Mouse (Mus musculus): Measurements from ENCODE around the gene Aipl1. TPM values are rescaled to one million over a fixed set of nuclear protein-coding genes. Genes with fewer than 3 reads are reported as not detected.

The Aipl1 gene
- total and polyA plus RNA-seq, 3 experiments = 0.39 to 0.58 TPM; not detected in 1

- no peak for DNase-seq (ENCODE audit: low read depth, low spot score)
- Histone ChIP-seq H3K36me3 (ENCODE audit: control insufficient read depth in 1 of 2, insufficient read depth in 2 of 2, low read length in 2 of 2) (no peaks in the 10 kb centered on the region), H3K79me2 (ENCODE audit: control insufficient read depth, insufficient read depth, low read length, poor library complexity) (no peaks in the 10 kb centered on the region), H3K4me3 (ENCODE audit: control insufficient read depth in 1 of 2, insufficient read depth in 1 of 2, low read depth in 2 of 2, low read length in 2 of 2) (no peak overlapping the region), H3K4me1 (ENCODE audit: control insufficient read depth in 1 of 2, insufficient read depth in 2 of 2, low read length in 2 of 2) (no peaks in the 10 kb centered on the region), H3K9ac (ENCODE audit: control insufficient read depth, low read depth, low read length, poor library complexity, severe bottlenecking) (no peak overlapping the region), H3K27ac (ENCODE audit: control insufficient read depth, low read depth, low read length) (no peak overlapping the region), H3K9me3 (replicated peaks; ENCODE audit: insufficient read depth, low read length) (no peaks in the 10 kb centered on the region), H3K27me3 (ENCODE audit: control insufficient read depth in 1 of 2, insufficient read depth in 2 of 2, low read length in 2 of 2) (0 out of 4 replicates have a peak, but pooled peaks cover 0 to 1% of the 10 kb centered on the region in 2 experiments)
- TF ChIP-seq SMC3 (IDR thresholded peaks at IDR 0.05; ENCODE audit: low read depth, low read length) (no peak), MAZ (IDR thresholded peaks at IDR 0.05; ENCODE audit: low read depth, low read length) (no peak), ZC3H11A (IDR thresholded peaks at IDR 0.05; ENCODE audit: low read depth, low read length) (no peak), ZKSCAN1 (IDR thresholded peaks at IDR 0.05; ENCODE audit: low read depth, low read length) (no peak), CHD2 (IDR thresholded peaks at IDR 0.05; ENCODE audit: low read length) (no peak), MYB (IDR thresholded peaks at IDR 0.05; ENCODE audit: low read depth, low read length) (no peak), EP300 (IDR thresholded peaks at IDR 0.05; ENCODE audit: low read depth in 1 of 2, low read length in 2 of 2) (no peak), MAX (IDR thresholded peaks at IDR 0.05; ENCODE audit: low read length) (no peak), UBTF (IDR thresholded peaks at IDR 0.05; ENCODE audit: borderline replicate concordance, insufficient read depth, low read depth, low read length) (no peak), ELF1 (IDR thresholded peaks at IDR 0.05; ENCODE audit: low read depth, low read length) (no peak), NELFE (IDR thresholded peaks at IDR 0.05; ENCODE audit: low read depth, low read length) (no peak), POLR2AphosphoS5 (IDR thresholded peaks at IDR 0.05; ENCODE audit: borderline replicate concordance, low read depth, low read length) (no peak), TCF12 (IDR thresholded peaks at IDR 0.05; ENCODE audit: low read depth, low read length) (no peak), USF2 (IDR thresholded peaks at IDR 0.05; ENCODE audit: borderline replicate concordance in 1 of 2, insufficient read depth in 1 of 2, low read depth in 1 of 2, low read length in 2 of 2) (no peak), E2F4 (IDR thresholded peaks at IDR 0.05; ENCODE audit: borderline replicate concordance, low read depth, low read length) (no peak), CTCF (IDR thresholded peaks at IDR 0.05 in 2 of 3, conservative IDR thresholded peaks at IDR 0.05 in 1 of 3; ENCODE audit: control insufficient read depth in 1 of 3, insufficient read depth in 1 of 3, low read depth in 2 of 3, low read length in 3 of 3, poor library complexity in 1 of 3, severe bottlenecking in 1 of 3) (no peak)
Observed at GRCm38 (mm10) chr11:72068026-72068425, 30.7 kb upstream of the Aipl1 start.

- DNase-seq (ENCODE audit: low read depth, low spot score) = no peak
- Histone ChIP-seq H3K9ac (ENCODE audit: control insufficient read depth, low read depth, low read length, poor library complexity, severe bottlenecking) (no peak overlapping the region), H3K36me3 (ENCODE audit: control insufficient read depth in 1 of 2, insufficient read depth in 2 of 2, low read length in 2 of 2) (no peaks in the 10 kb centered on the region), H3K4me3 (ENCODE audit: control insufficient read depth in 1 of 2, insufficient read depth in 1 of 2, low read depth in 2 of 2, low read length in 2 of 2) (no peak overlapping the region), H3K27ac (ENCODE audit: control insufficient read depth, low read depth, low read length) (no peak overlapping the region), H3K4me1 (ENCODE audit: control insufficient read depth in 1 of 2, insufficient read depth in 2 of 2, low read length in 2 of 2) (no peaks in the 10 kb centered on the region), H3K79me2 (ENCODE audit: control insufficient read depth, insufficient read depth, low read length, poor library complexity) (no peaks in the 10 kb centered on the region), H3K27me3 (ENCODE audit: control insufficient read depth in 1 of 2, insufficient read depth in 2 of 2, low read length in 2 of 2) (0 out of 4 replicates have a peak, but pooled peaks cover 0 to 1% of the 10 kb centered on the region in 2 experiments), H3K9me3 (replicated peaks; ENCODE audit: insufficient read depth, low read length) (no peaks in the 10 kb centered on the region)
- TF ChIP-seq MYB (IDR thresholded peaks at IDR 0.05; ENCODE audit: low read depth, low read length) = no peak
- TF ChIP-seq ELF1 (IDR thresholded peaks at IDR 0.05; ENCODE audit: low read depth, low read length) = no peak
- no peak for TF ChIP-seq RCOR1 (IDR thresholded peaks at IDR 0.05; ENCODE audit: low read depth, low read length)
- TF ChIP-seq MEF2A (IDR thresholded peaks at IDR 0.05; ENCODE audit: extremely low read depth, insufficient replicate concordance, low read depth, low read length, poor library complexity, severe bottlenecking) = no peak
- TF ChIP-seq GATA1 (IDR thresholded peaks at IDR 0.05; ENCODE audit: low read depth, low read length) = no peak
- TF ChIP-seq POLR2A (IDR thresholded peaks at IDR 0.05; ENCODE audit: control insufficient read depth in 1 of 2, insufficient read depth in 1 of 2, low read depth in 1 of 2, low read length in 2 of 2, poor library complexity in 1 of 2) = no peak
- TF ChIP-seq UBTF (IDR thresholded peaks at IDR 0.05; ENCODE audit: borderline replicate concordance, insufficient read depth, low read depth, low read length) = no peak
- TF ChIP-seq MAX (IDR thresholded peaks at IDR 0.05; ENCODE audit: low read length) = no peak
- TF ChIP-seq POLR2AphosphoS5 (IDR thresholded peaks at IDR 0.05; ENCODE audit: borderline replicate concordance, low read depth, low read length) = no peak
- TF ChIP-seq EP300 (IDR thresholded peaks at IDR 0.05; ENCODE audit: low read depth in 1 of 2, low read length in 2 of 2) = no peak
- no peak for TF ChIP-seq POLR2AphosphoS2 (IDR thresholded peaks at IDR 0.05; ENCODE audit: low read length)
- no peak for TF ChIP-seq HCFC1 (IDR thresholded peaks at IDR 0.05; ENCODE audit: low read depth, low read length)
Observed at GRCm38 (mm10) chr11:72067326-72067725, 30.0 kb upstream of the Aipl1 start.
